Mouse (Mus musculus) forebrain, embryonic 10.5 days (tissue): ENCODE results near the gene Tnpo2. TPM values are rescaled to one million over a fixed set of nuclear protein-coding genes. Genes with fewer than 3 reads are reported as not detected.

ENCODE experiments used
- DNase-seq: peaks from one replicate; pipeline ENCODE4 v3.0.0-alpha.2; 2017; ENCODE audit warnings: low spot score; ENCODE audit errors: extremely low spot score
- H3K27ac ChIP-seq: fragments of 300-500 bp; sonication (generic); 2 replicates; pipeline ENCODE4 v1.5.1; 2016; ENCODE audit warnings: mild to moderate bottlenecking
- H3K27me3 ChIP-seq: fragments of 300-500 bp; sonication (generic); 2 replicates; pipeline ENCODE4 v1.6.1; 2016; ENCODE audit warnings: mild to moderate bottlenecking; ENCODE audit not compliant: poor library complexity, severe bottlenecking
- H3K36me3 ChIP-seq: fragments of 300-500 bp; sonication (generic); replicated peaks from 2 replicates; pipeline ENCODE4 v1.6.1; 2016; ENCODE audit warnings: mild to moderate bottlenecking, moderate library complexity
- H3K4me1 ChIP-seq: fragments of 300-500 bp; sonication (generic); 2 replicates; pipeline ENCODE4 v1.6.1; 2016
- H3K4me3 ChIP-seq: fragments of 300-500 bp; sonication (generic); 2 replicates; pipeline ENCODE4 v1.5.1; 2016; ENCODE audit warnings: mild to moderate bottlenecking, moderate library complexity
- H3K9me3 ChIP-seq: fragments of 300-500 bp; sonication (generic); 2 replicates; pipeline ENCODE4 v1.6.1; 2016; ENCODE audit warnings: mild to moderate bottlenecking, moderate library complexity
- WGBS: fragments of 180-500 bp; shearing (Covaris S2); methylation state at CpG from one replicate; pipeline ENCODE4 v1.1.7; 2016; 5-methylcytosine and 5-hydroxymethylcytosine counted together
- polyA plus RNA-seq: library from polyadenylated mRNA; unstranded; fragments of >200 nt; fragmentation: Nextera tagmentation; extraction: Ambion mirVana; gene quantifications from 2 replicates; pipeline ENCODE4 v1.2.1, GENCODE M21; 2016

Gene Tnpo2
- polyA plus RNA-seq, 1 experiment from 2014 or later = 33.2 TPM

DNA sequence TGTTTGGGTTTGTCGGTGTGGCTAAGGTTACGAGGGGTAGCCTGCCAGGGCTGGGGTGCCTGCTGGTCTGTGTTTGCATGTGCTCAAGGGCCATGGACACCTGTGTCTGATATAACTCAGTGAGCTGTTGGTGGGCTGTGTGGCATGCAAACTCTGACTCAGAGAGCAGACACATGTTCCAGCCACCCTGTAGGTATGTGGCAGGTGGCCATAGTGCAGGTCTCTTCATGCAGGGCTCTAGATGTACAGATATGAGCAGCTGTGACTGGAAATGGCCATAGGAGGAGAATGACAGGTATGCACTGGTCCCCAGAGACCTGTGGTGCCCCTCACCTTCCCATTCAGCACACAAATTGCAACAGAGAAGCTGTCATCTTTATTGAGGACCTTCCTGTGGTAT lies 30.4 kb downstream of the Tnpo2 start:
- 96% methylated on average over 2 of the region's 2 CpGs for WGBS
- Histone ChIP-seq H3K27me3 (no peaks in the 10 kb centered on the region), H3K9me3 (no peaks in the 10 kb centered on the region), H3K4me3 (no peak overlapping the region), H3K4me1 (peaks cover 11% of the 10 kb centered on the region), H3K27ac (no peak overlapping the region), H3K36me3 (peaks cover 45% of the 10 kb centered on the region)
- DNase-seq = no peak

DNA sequence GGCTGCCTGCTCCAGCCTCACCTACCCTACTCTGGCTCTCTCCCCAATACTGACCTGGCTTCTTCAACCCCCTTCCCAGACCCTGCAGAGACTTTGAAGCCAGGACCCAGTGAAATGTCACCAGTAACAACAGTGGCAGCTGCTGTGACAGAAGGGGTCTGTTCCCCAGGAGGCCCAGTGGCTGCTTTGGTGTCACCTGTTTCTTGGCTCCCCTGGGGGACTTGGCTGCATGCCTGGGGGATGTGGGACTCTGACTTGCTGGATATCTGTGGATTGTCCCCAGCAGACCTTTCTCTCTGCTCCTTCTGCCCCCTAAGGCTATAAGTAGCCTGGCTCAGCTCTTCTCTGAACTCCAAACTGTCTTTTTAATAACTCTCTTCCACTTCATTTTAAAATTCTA lies 31.3 kb downstream of the Tnpo2 start, which contains the start of gene Gm5741:
Gene Gm5741 (minus strand): TSS at position 1 of the 400 bp plus-strand sequence.
- no peak within 1 kb of the TSS for H3K4me3 ChIP-seq
- H3K27me3 ChIP-seq = no peaks in the 10 kb centered on the region
- peaks cover 39% of the 10 kb centered on the region for H3K36me3 ChIP-seq
- no peak within 1 kb of the TSS for H3K27ac ChIP-seq
- H3K4me1 ChIP-seq = peaks cover 19% of the 10 kb centered on the region
- DNase-seq = no peak
- H3K9me3 ChIP-seq = no peaks in the 10 kb centered on the region

DNA sequence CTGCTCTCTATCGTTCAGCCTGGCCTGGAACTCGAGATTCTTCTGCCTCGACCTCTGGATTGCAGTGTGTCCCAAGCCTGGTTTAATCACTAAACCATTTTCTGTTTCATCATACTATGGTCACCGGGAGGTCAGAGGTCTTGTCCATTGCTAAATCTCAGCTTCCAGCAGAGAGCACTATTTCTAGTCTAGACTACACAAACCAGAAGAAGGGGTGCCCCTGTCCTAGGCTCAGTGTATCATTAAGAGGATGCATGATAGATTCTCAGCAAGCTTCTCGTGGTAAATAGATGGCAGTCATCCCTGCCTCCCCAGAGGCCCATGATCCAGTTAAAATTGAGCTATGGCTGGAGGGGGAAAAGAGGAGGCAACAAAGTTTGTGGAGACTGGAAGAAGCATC lies 34.3 kb downstream of the Tnpo2 start:
- 86% methylated on average over 5 of the region's 5 CpGs for WGBS
- H3K36me3 ChIP-seq = peaks cover 54% of the 10 kb centered on the region
- H3K27ac ChIP-seq = peak overlapping the region; percentile 93
- no peaks in the 10 kb centered on the region for H3K27me3 ChIP-seq
- no peaks in the 10 kb centered on the region for H3K9me3 ChIP-seq
- peak overlapping the region; percentile 91 for H3K4me3 ChIP-seq
- H3K4me1 ChIP-seq = peaks cover 24% of the 10 kb centered on the region
- DNase-seq = no peak

DNA sequence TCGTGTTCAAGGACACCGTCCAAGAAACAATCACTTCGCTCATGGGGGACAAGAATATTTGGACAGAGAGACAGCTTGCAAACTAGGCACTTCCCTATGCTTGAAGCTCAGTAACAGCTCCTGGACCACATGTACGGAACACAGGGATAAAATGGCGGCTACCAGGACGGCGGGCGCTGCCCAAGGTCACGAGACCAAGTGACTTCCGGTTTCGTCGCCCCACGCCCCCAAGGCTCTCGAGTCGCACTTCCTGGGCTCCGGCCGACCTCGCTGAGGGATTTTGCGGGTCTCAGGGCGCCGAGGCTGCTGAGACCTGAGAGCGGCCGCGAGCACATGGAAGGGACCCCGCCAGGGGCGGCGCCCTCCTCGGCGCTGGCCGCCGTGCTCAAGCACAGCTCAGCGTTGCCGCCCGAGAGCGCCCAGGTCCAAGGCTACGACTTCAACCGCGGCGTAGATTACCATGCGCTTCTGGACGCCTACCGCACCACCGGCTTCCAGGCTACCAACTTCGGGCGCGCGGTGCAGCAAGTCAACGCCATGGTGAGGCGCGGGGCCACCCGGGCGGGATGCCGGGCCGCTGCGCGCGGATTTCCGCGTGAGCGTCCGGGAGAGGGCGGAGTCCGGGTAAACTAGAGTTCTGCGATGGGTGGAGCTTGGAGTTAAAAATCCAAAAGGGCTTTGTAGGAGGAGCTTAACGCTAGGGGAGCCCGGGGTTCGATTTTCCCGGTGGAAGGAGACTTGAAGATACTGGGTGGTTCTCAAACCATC lies 35.0 kb downstream of the Tnpo2 start, which contains the start of gene Dhps:
Gene Dhps (plus strand): TSS at position 244 of the 768 bp plus-strand sequence.
- Histone ChIP-seq H3K4me3 (peak within 1 kb of the TSS; percentile 91), H3K9me3 (no peaks in the 10 kb centered on the region), H3K27me3 (no peaks in the 10 kb centered on the region), H3K36me3 (peaks cover 54% of the 10 kb centered on the region), H3K27ac (peak within 1 kb of the TSS; percentile 93), H3K4me1 (peaks cover 24% of the 10 kb centered on the region)
- DNase-seq = peak; percentile 91
- WGBS = under 1% methylated on average over 68 of the region's 68 CpGs

DNA sequence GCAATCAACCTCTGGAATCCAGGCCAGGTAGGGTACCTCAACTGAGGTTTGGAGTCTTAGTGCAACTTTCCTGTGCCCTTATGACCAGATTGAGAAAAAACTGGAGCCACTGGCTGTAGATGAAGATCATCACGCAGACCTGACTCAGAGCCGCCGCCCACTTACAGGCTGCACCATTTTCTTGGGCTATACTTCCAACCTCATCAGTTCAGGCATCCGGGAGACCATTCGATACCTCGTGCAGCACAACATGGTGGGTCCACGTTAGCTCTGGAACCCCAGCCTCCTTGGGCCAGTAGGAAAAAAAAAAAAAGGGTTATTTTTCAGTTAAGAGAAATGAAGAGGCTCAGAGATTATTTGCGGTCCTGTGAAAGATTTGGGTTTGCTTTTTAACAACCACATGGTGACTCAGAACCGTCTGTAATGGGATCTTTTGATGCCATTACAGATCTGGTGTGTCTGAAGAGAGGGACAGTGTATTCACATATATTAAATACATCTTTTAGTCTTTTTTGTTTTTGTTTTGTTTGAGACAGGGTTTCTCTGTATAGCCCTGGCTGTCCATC lies 35.7 kb downstream of the Tnpo2 start:
- Histone ChIP-seq H3K27ac (peak overlapping the region; percentile 93), H3K4me3 (peak overlapping the region; percentile 91), H3K27me3 (no peaks in the 10 kb centered on the region), H3K36me3 (peaks cover 58% of the 10 kb centered on the region), H3K9me3 (no peaks in the 10 kb centered on the region), H3K4me1 (peaks cover 24% of the 10 kb centered on the region)
- DNase-seq = no peak
- WGBS = 42% methylated on average over 9 of the region's 9 CpGs

DNA sequence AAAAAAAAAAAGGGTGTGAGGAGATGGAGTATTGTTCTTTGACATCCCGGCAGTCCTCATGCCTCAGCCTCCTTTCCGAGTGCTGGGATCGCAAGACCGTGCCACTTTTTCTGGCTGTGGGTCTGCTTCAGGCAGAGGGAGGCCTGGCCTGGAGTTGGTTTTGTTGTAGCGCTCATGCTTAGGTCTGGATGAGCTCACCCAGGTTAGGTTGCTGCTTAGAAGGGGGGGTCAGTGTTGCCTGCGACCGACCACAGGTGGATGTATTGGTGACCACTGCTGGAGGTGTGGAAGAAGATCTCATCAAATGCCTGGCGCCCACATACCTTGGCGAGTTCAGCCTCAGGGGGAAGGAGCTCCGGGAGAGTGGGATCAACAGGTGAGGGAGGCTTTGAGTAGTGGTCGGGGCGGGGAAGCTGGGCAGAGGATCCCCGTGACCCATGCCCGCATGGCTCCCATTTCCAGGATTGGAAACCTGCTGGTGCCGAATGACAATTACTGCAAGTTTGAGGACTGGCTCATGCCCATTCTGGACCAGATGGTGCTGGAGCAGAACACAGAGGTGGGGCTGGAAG lies 36.4 kb downstream of the Tnpo2 start:
- DNase-seq = no peak
- Histone ChIP-seq H3K27ac (no peak overlapping the region), H3K4me3 (peak overlapping the region; percentile 91), H3K4me1 (peaks cover 24% of the 10 kb centered on the region), H3K36me3 (peaks cover 60% of the 10 kb centered on the region), H3K9me3 (no peaks in the 10 kb centered on the region), H3K27me3 (no peaks in the 10 kb centered on the region)
- 94% methylated on average over 15 of the region's 15 CpGs for WGBS

DNA sequence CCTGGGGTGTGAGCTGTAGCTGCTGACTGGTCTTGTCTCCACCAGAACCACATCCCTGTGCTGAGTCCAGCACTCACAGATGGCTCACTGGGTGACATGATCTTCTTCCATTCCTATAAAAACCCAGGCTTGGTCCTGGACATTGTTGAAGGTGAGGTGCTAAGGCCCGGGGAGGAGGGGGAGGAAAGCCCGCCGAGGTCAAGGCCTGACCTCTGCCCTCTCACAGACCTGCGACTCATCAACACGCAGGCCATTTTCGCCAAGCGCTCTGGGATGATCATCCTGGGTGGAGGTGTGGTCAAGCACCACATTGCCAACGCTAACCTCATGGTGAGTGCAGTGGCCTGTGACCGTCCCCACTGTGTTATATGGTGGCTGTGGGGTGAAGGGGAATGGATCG lies 37.5 kb downstream of the Tnpo2 start:
- 90% methylated on average over 10 of the region's 10 CpGs for WGBS
- peaks cover 71% of the 10 kb centered on the region for H3K36me3 ChIP-seq
- DNase-seq = no peak
- no peaks in the 10 kb centered on the region for H3K9me3 ChIP-seq
- H3K27ac ChIP-seq = no peak overlapping the region
- H3K4me3 ChIP-seq = no peak overlapping the region
- H3K27me3 ChIP-seq = no peaks in the 10 kb centered on the region
- H3K4me1 ChIP-seq = peaks cover 26% of the 10 kb centered on the region

DNA sequence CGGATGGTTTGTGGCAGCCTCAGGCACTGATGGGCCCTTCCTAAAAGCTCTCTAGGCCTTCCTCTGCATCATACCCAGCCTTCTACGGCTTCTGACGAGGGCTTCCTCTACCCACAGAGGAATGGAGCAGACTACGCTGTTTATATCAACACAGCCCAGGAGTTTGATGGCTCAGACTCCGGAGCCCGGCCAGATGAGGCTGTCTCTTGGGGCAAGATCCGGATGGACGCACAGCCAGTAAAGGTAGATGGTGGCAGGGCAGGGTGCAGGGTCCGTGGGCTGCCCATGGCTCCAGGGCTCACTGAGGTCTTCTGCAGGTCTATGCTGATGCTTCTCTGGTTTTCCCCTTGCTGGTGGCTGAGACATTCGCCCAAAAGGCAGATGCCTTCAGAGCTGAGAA lies 37.9 kb downstream of the Tnpo2 start:
- Histone ChIP-seq H3K27me3 (no peaks in the 10 kb centered on the region), H3K27ac (no peak overlapping the region), H3K9me3 (no peaks in the 10 kb centered on the region), H3K36me3 (peaks cover 74% of the 10 kb centered on the region), H3K4me3 (no peak overlapping the region), H3K4me1 (peaks cover 31% of the 10 kb centered on the region)
- 88% methylated on average over 10 of the region's 10 CpGs for WGBS
- DNase-seq = no peak

DNA sequence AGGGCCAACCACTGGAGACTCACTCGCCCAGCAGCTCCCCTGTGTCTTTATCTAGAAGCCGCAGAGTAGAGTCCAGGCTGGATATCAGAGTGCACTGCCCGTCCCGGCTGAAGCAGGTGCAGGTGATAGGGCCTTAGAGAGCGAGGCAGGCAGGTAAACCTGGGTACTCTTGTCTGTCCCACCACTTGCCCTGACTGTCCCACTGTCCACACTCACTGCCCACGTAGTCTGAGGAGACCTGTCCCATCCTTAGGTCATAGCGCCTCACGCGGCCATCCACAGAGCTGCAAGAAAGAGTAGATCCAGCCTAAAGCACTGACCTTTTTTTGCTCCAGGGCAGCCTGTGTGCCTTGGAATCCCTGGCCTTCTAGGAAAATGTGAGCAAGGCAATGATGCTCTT lies 39.3 kb downstream of the Tnpo2 start:
- H3K9me3 ChIP-seq = no peaks in the 10 kb centered on the region
- H3K4me3 ChIP-seq = no peak overlapping the region
- 77% methylated on average over 9 of the region's 9 CpGs for WGBS
- no peaks in the 10 kb centered on the region for H3K27me3 ChIP-seq
- DNase-seq = peak; percentile 41
- H3K4me1 ChIP-seq = peaks cover 30% of the 10 kb centered on the region
- no peak overlapping the region for H3K27ac ChIP-seq
- peaks cover 66% of the 10 kb centered on the region for H3K36me3 ChIP-seq

DNA sequence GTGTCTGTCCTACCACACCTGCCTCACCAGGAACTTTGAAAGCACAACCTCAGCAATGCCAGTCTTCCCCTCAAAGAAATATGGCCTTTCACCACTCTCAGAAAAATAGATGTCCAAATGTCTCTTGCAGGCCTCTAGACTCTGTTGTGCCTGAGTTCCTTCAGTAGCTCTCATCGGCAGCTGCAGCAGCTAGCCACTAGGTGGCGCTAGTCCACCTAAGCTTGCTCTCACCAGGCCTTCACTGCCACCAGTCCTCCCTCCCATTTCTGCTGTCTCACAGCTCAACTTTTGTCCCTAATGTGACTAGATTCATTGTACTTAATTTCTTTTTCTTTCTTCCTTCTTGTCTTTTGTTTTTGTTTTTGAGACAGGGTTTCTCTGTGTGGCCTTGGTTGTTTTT lies 40.3 kb downstream of the Tnpo2 start:
- peak overlapping the region; percentile 25; the same call in 1 of the 2 replicates for H3K4me3 ChIP-seq
- H3K27ac ChIP-seq = no peak overlapping the region

DNA sequence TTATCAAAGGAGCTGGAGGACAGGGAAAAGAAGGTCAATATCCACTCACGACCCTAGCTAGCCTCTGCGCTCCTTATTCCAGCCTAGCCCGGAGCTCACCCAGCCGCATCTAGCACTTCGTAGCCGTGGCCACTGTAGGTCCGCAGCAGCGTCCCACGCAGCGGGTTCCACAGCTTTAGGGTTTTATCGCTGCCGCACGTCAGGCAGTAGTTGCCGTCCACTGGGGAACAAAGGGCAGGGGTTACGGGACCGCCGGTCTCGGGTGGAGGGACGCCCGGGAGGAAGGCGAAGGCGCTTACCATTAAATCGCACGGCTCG lies 43.5 kb downstream of the Tnpo2 start:
- Histone ChIP-seq H3K36me3 (peaks cover 47% of the 10 kb centered on the region), H3K4me1 (peaks cover 48% of the 10 kb centered on the region), H3K9me3 (no peaks in the 10 kb centered on the region), H3K27ac (peak overlapping the region; percentile 84), H3K27me3 (no peaks in the 10 kb centered on the region), H3K4me3 (peak overlapping the region; percentile 75)
- WGBS = 1% methylated on average over 25 of the region's 25 CpGs
- no peak for DNase-seq

More for the DNA sequence above, 40.3 kb downstream of the Tnpo2 start:
- peak; percentile 79 for DNase-seq
- no peaks in the 10 kb centered on the region for H3K27me3 ChIP-seq
- peaks cover 36% of the 10 kb centered on the region for H3K4me1 ChIP-seq
- WGBS = 2% methylated on average over 2 of the region's 2 CpGs
- peaks cover 66% of the 10 kb centered on the region for H3K36me3 ChIP-seq
- H3K9me3 ChIP-seq = no peaks in the 10 kb centered on the region

DNA sequence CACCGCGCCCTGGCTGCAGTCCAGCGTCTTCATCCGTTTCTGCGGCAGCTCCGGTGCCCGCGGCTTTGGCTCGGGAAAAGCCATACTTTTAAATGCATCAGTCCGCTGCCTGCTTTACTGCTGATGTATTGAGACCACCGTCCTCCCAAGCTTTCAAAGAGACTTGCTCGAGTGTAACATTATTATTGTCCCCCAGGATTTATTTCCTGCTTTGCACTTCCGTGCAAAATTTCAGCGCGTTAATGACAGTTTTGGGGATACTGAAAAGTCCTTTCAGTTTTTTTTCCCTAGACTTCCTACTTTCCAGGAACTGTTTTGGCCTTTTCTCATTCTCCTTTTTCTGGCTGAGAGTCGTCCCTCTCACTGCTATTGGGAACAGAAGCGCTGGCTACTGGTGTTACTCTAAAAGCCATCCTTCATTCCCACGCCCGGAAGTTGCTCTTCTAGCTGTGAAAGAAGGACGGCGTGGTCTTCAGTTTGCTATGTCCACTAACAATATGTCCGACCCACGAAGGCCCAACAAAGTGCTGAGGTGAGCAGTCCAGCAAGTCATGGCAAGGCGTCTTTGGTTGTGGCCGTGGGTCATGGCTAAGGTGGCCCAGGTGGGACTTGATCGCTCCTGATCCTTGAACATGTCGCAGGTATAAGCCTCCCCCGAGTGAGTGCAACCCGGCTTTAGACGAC lies 44.0 kb downstream of the Tnpo2 start, which contains the start of gene Wdr83os:
Gene Wdr83os (plus strand): TSS at position 209 of the 684 bp plus-strand sequence.
- Histone ChIP-seq H3K4me3 (peak within 1 kb of the TSS; percentile 75), H3K27ac (peak within 1 kb of the TSS; percentile 84), H3K36me3 (peaks cover 47% of the 10 kb centered on the region), H3K4me1 (peaks cover 48% of the 10 kb centered on the region), H3K27me3 (no peaks in the 10 kb centered on the region), H3K9me3 (no peaks in the 10 kb centered on the region)
- peak; percentile 73 for DNase-seq
- under 1% methylated on average over 30 of the region's 30 CpGs for WGBS

DNA sequence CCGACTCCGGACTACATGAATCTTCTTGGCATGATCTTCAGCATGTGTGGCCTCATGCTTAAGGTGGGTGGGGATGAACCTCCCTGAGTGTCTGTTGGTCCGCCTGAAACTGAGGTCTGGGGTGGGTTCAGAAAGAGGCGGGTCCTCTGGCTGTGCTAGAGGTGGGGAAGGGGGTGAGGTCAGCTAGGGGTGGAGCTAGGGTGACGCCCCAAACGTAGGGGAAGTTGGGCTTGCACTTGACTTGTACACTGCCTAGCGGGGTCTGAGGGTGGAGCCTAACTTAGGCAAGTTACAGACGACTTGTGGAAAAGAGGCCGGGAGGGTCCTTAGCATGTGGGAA lies 44.5 kb downstream of the Tnpo2 start, which contains the start of gene Wdr83:
Gene Wdr83 (minus strand): TSS at position 91 of the 340 bp plus-strand sequence.
- WGBS = 2% methylated on average over 9 of the region's 9 CpGs
- DNase-seq = peak; percentile 63
- H3K4me3 ChIP-seq = peak within 1 kb of the TSS; percentile 75

More for the DNA sequence above, 44.5 kb downstream of the Tnpo2 start, which contains the start of gene Wdr83:
- Histone ChIP-seq H3K36me3 (peaks cover 44% of the 10 kb centered on the region), H3K27me3 (no peaks in the 10 kb centered on the region), H3K27ac (peak within 1 kb of the TSS; percentile 84), H3K9me3 (no peaks in the 10 kb centered on the region), H3K4me1 (peaks cover 48% of the 10 kb centered on the region)
